Mouse (Mus musculus): Measurements from ENCODE around the gene Olfr639. TPM values are rescaled to one million over a fixed set of nuclear protein-coding genes. Genes with fewer than 3 reads are reported as not detected.

Gene Olfr639
- not detected for total RNA-seq (2023)

GRCm38 (mm10) chr7:104017203-104017602 is at the start of gene Olfr639:
TSS of gene Olfr639 (minus strand) at chr7:104017303.

GRCm38 (mm10) chr7:104061345-104061744 is 44.2 kb upstream of the Olfr639 start, which contains the start of gene 4930516K23Rik:
TSS of gene 4930516K23Rik (minus strand) at chr7:104061445.

GRCm38 (mm10) chr7:104052566-104052965 is 35.5 kb upstream of the Olfr639 start, which contains the start of gene Olfr642:
TSS of gene Olfr642 (minus strand) at chr7:104052666.

GRCm38 (mm10) chr7:104035145-104035544 is 18.0 kb upstream of the Olfr639 start, which contains the start of gene Olfr641:
TSS of gene Olfr641 (plus strand) at chr7:104035445.

GRCm38 (mm10) chr7:104025473-104025872 is 8.4 kb upstream of the Olfr639 start, which contains the start of gene Olfr640:
TSS of gene Olfr640 (minus strand) at chr7:104025573.

GRCm38 (mm10) chr7:103998446-103998845 is 18.7 kb downstream of the Olfr639 start, which contains the start of gene Olfr638:
TSS of gene Olfr638 (plus strand) at chr7:103998746.

GRCm38 (mm10) chr7:103970852-103971251 is 46.3 kb downstream of the Olfr639 start, which contains the start of gene Olfr635:
TSS of gene Olfr635 (plus strand) at chr7:103971152.

Other genes with a start within 250 kb of the Olfr639 start
- gene Olfr69, start 245.7 kb downstream of the Olfr639 start, total RNA-seq (2023) = not detected
- not detected for gene Olfr68, start 237.6 kb downstream of the Olfr639 start, total RNA-seq (2023)
- gene Olfr67, start 225.5 kb downstream of the Olfr639 start, total RNA-seq (2023) = not detected
- gene Hbb-bt, start 203.3 kb downstream of the Olfr639 start, total RNA-seq (2023) = 492 TPM
- gene Hbb-bs, start 189.2 kb downstream of the Olfr639 start, total RNA-seq (2023) = 2,802 TPM
- gene Hbb-bh2, start 176.8 kb downstream of the Olfr639 start, total RNA-seq (2023) = not detected
- gene Hbb-bh1, start 174.1 kb downstream of the Olfr639 start, total RNA-seq (2023) = not detected
- gene Hbb-y, start 164.1 kb downstream of the Olfr639 start, total RNA-seq (2023) = not detected
- gene Olfr66, start 131.1 kb downstream of the Olfr639 start, total RNA-seq (2023) = not detected
- gene Olfr64, start 122.8 kb downstream of the Olfr639 start, total RNA-seq (2023) = not detected
- not detected for gene Olfr65, start 113.8 kb downstream of the Olfr639 start, total RNA-seq (2023)
- gene Olfr631, start 88.5 kb downstream of the Olfr639 start, total RNA-seq (2023) = not detected
- not detected for gene Olfr632, start 83.0 kb downstream of the Olfr639 start, total RNA-seq (2023)
- not detected for gene Olfr633, start 72.9 kb downstream of the Olfr639 start, total RNA-seq (2023)
- gene Olfr635, start 46.2 kb downstream of the Olfr639 start, total RNA-seq (2023) = not detected
- not detected for gene Olfr638, start 18.6 kb downstream of the Olfr639 start, total RNA-seq (2023)
- gene Olfr640, start 8.3 kb upstream of the Olfr639 start, total RNA-seq (2023) = not detected
- gene Olfr641, start 18.1 kb upstream of the Olfr639 start, total RNA-seq (2023) = not detected
- not detected for gene Olfr642, start 35.4 kb upstream of the Olfr639 start, total RNA-seq (2023)
- not detected for gene 4930516K23Rik, start 44.1 kb upstream of the Olfr639 start, total RNA-seq (2023)
- gene Olfr644, start 54.6 kb upstream of the Olfr639 start, total RNA-seq (2023) = not detected
- gene Olfr645, start 68.2 kb upstream of the Olfr639 start, total RNA-seq (2023) = not detected
- not detected for gene Olfr646, start 87.6 kb upstream of the Olfr639 start, total RNA-seq (2023)
- gene Ubqln5, start 112.5 kb upstream of the Olfr639 start, total RNA-seq (2023) = not detected
- not detected for gene Olfr643, start 120.1 kb upstream of the Olfr639 start, total RNA-seq (2023)
- not detected for gene Ubqln3, start 126.0 kb upstream of the Olfr639 start, total RNA-seq (2023)
- gene Ubqlnl, start 133.3 kb upstream of the Olfr639 start, total RNA-seq (2023) = not detected
- not detected for gene Olfm5, start 147.5 kb upstream of the Olfr639 start, total RNA-seq (2023)
- not detected for gene Olfr648, start 166.1 kb upstream of the Olfr639 start, total RNA-seq (2023)
- not detected for gene Olfr649, start 178.7 kb upstream of the Olfr639 start, total RNA-seq (2023)
- 0.50 TPM for gene Trim6, start 201.5 kb upstream of the Olfr639 start, total RNA-seq (2023)
- gene Trim34a, start 227.2 kb upstream of the Olfr639 start, total RNA-seq (2023) = 26.2 TPM

Data from CD4-positive naive resting alpha-beta T cell, adult 76 days (primary cell).